Mouse (Mus musculus) monocyte, adult 5-6 weeks (primary cell): ENCODE results near the gene Eif5b. TPM values are rescaled to one million over a fixed set of nuclear protein-coding genes. Genes with fewer than 3 reads are reported as not detected.
"Not testable (repeated sequence)": the region's sequence is repeated elsewhere in the genome, so short reads cannot be mapped to it uniquely, and the experiment has no call there.

Source experiments
- ATAC-seq: fragments of 153-309, 156-312 bp; replicated peaks from 2 replicates; pipeline ENCODE4 v1.8.0; 2017; ENCODE audit warnings: mild to moderate bottlenecking; ENCODE audit not compliant: low TSS enrichment, insufficient number of reproducible peaks, severe bottlenecking, poor library complexity, low FRiP score
- total RNA-seq: library from RNA; stranded (forward); fragments of 200-1000, 200-491, 200-594 nt; gene quantifications from 3 replicates; pipeline ENCODE4 v1.2.3, GENCODE M21; 2017

Gene Eif5b
- total RNA-seq, 1 experiment from 2014 or later, result 24.2 TPM

GRCm38 (mm10) chr1:37999552-37999951 is 1.7 kb downstream of the Eif5b start:
- no peak for ATAC-seq

- ATAC-seq, result no peak
Measured at GRCm38 (mm10) chr1:38000844-38001243, 3.0 kb downstream of the Eif5b start.

GRCm38 (mm10) chr1:38001956-38002355 is 4.1 kb downstream of the Eif5b start:
- ATAC-seq, result no peak

DNA sequence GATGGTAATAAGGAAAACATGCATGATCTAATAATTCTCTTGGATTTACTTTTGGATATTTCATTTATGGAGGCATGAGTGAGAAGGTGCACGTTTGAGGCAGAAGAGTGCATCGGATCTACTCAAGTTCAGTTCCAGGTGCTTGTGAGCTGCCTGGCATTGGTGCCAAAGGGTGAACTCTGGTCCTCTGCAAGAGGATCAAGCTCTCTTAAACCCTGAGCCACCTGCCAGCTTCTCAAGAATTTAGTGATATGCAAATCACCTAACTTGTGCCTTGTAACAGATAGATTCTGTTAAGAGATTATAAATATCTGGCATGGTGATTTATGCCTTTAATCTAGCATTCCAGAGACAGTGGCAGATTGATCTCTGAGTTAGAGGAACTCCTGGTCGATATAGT is 5.2 kb downstream of the Eif5b start:
- ATAC-seq, result no peak

GRCm38 (mm10) chr1:38006741-38007140 is 8.9 kb downstream of the Eif5b start:
- no peak for ATAC-seq

DNA sequence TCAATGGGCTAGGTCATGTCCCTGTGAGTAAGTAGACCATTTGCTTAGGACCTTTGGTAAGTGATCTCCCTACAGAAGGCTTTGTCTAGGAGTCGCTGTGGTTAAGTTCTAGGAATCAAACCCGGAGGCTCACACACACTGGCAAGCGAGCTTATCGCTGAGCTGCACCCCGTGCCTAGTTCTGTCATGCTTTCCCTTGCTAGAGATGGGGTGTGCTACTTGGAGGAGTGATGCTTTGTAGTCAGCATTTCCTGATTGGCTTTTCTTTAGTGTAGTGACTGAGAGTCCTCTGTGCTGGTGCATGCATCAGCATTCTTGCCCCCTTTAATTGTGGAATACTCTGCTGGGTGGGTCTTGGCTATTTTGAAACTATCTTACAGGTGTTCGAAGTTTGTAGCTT is 13.8 kb downstream of the Eif5b start:
- no peak for ATAC-seq

DNA sequence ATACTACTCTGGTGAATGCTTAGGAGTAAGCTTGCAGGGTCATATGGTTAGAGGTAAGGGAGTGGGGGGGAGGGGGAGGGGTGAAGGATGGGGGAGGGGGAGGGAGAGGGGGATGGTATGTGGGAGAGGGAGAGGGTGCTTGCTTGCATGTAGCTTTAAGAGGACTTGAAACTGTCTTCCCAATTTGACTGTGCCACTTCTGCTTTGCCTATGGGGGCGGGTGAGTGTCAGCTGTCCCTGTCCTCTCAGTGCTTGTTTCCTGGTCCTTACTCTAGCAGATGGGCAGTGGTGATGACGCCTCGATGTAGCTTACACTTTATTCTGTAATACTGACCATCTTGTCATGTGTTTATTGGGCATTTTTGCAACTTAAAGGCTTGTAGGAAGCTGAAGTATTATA is 14.3 kb downstream of the Eif5b start:
- peak; percentile 92 for ATAC-seq

DNA sequence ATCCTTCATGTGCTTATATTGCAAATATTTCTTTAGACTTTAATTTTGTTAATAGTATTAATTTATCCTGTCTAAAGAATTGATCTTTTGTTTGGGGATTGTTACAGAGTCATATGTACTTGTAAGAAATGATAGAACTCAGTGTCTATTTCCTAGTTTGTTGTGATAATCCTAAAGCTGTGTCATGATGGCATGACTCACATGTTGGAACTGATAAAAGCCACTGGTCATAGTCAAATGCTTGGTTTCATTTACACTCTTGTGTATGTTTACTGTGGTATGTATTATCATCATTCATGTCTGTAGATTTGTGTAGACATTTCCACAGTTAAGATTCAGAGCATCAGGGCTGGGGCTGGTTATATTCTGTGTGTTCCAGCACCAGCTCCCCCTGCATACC is 14.7 kb downstream of the Eif5b start:
- no peak for ATAC-seq

DNA sequence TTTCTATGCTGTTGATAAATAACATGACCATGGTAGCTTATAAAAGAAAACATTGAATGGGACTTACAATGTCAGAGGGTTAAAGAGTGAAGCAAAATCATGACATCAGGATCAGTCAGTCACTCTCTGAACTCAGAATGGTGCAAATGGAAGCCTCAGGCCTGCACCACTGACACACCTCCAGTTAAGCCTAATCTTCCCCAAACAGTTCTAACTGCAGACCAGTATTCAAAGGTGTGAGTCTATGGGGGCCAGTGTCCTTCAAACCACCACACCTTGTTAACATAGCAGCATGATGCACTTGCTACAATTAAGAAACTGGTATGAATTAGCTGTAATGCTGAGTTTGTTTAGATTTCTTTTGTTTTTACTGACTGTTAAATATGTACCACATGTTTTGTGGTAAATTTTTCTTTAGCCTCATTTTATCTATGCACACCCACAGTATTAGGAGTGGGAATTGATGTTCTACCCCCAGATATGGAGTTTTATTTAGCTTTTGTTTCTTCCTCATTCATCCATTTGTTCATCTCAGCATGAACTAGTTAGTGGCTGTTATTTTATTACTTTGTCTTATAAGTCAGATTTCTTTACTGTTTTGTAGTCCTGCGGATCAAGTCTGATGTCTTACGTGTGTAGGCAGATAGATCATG is 16.9 kb downstream of the Eif5b start:
- no peak for ATAC-seq

DNA sequence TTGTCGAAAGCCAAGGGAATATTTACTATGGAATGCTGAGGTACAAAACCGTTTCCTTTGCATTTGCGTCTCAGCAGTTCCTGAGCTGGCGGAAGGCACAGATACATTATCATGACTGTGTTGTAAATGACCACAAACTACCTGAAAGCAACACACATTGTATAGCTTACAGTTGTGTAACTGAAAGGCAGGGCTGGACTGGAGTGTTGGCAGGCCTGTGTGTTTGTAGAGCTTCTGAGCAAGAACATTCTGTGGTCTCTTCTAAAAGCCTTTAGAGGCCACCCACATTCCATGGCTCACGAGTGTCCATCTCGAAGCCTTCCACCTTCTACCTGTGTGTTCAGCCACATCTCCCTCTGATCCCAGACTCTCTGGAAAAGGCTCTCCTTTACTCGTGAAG is 29.5 kb downstream of the Eif5b start:
- ATAC-seq, result no peak

DNA sequence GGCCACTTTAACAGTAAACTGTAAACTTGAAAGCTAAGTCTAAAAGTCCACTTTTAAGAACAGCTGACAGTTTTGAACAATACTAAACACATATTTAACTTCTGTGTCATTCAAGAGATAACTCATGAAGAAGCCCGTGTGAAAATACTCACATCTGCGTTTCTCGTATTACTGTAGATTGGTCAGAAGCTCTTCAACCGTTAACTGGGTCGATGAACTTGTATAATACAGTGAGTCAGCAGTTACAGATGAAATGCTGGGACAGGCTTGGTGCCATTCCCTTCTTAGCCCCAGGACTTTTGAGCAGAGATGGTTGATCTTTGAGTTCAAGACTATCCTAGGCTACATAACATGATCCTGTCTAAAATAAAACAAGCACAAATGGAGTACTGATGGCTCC is 33.6 kb downstream of the Eif5b start:
- ATAC-seq, result no peak

DNA sequence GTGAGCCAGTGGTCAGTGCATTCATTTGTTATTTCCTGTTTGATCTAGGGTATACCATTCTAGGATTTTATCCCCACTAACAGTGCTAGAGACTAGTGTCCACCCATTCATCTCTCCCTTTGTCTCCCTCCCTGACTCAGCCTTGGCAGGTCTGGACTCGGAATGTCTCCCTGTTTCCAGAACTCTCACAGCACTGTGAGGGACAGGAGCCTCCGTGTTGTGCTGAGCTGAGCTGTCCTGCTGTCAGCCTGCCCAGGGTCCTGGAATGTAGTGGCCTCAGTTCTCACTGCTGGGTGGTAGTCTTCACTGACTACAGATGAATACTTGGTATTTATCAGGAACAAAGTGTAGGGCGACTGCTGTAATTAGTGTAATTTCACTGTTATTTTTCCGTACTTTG is 37.7 kb downstream of the Eif5b start:
- ATAC-seq, result no peak

DNA sequence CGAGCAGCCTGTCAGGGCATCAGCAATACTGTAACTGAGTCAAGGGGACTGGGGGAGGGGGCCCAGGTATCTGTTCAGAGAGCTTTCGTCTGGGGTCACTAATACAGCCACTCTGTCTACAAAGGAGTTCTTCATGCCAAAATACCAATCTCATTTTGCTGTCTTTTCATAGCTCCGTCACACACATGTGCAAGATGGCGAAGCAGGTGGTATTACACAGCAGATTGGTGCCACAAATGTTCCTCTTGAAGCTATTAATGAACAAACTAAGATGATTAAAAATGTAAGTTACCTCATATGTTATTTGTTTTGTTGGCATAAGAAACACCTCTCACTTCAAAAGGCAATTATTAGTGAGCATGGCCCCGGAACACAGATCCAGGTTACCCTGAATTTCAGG is 39.6 kb downstream of the Eif5b start:
- ATAC-seq, result no peak

DNA sequence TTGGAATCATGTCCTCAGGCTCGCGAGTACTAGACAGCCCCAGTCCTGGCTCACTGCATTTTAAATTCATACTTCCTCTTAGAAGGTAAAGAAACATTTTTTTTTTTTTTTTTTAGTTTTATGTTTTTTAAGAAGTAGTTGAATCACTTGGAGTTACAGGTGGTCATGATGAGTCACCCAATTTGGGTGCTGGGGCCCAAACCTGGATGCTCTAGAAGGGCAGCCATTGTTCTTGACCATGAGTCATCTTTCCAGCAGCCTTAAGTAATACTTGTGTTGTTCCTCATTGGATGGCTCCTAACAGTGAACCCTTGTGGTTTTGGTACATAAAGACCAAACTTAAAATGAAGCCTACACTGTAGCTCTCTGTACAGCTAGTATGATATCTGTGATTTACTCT is 41.1 kb downstream of the Eif5b start:
- no peak for ATAC-seq

- ATAC-seq, result no peak
Measured at GRCm38 (mm10) chr1:38048121-38048520, 50.3 kb downstream of the Eif5b start.

DNA sequence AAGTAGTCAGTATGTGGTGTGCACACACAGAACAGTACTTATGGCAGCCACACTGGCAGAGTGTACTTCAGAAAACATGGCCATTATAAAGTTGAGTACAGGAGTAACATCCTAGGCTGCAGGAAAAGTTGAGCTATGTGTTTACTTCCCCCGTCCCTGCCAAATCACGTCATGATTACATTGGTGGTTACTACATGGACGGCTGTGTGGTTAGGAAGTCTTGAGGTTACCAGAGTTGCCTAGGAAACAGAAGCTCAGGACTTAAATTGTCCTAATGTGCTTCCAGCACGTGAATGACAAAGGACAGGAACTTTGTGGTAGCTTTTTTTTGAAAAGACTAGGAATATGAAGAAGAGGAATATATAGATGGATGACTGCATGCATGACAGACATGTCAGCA is 51.8 kb downstream of the Eif5b start:
- no peak for ATAC-seq

DNA sequence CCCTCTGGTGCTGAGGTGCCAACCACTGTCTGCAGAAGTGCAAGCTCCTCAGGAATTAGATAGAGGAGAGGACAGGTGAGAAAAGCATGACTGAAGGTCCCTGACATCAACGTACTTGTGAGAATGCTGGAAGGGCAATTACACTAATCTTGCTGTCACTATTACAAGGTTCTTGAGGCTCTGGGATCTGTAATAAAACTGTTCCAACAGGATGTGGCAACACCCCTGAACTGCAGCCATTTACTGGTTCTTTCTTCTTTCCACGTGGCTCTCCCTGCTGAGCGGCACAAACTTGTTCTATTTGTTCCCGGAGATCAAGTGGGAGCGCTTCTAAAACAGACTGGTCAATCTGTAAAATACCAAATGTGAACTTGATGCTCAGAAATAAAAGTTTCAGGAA is 57.4 kb downstream of the Eif5b start:
- ATAC-seq, result no peak

DNA sequence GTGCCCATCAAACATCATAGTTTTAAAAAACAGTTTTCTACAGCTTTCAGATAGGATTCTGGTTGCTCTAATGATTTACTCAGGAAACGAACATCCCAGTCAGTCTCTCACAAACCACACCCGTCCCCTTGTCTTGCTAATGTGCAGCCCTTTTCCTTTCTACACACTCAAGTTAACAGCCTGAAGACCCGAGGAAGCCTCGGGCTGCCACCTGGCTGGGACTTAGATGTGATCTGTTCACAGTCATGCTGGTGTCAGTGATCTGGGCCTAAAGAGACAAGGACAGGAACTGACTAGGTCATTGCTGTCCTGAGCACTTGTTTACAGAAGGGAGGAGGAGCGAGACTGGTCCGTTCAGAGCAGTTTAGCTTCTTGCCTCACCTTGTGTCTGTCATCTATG is 60.6 kb downstream of the Eif5b start:
- ATAC-seq, result no peak

GRCm38 (mm10) chr1:38062156-38062555 is 64.3 kb downstream of the Eif5b start:
- not testable (repeated sequence) for ATAC-seq

- no peak for ATAC-seq
Measured at GRCm38 (mm10) chr1:38067276-38067675, 69.5 kb downstream of the Eif5b start.

DNA sequence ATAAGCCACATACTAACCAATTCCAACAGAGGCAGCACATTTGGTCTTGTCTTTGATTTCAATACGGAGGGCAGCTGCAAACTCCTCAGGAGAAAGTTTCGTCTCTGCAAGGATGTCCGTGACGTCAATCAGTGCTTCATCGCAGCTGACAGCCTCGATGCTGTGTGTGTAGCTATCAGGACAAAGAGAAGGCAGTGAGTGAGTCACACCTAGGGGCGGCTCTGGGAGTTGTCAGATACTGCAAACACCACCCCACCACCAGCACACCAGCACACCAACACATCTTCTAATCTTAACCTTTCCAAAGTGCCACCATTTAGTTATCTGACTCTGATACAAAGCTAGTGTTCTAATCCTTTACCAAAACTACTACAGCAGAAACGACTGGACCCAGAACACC is 73.5 kb downstream of the Eif5b start:
- ATAC-seq, result no peak
